Mouse (Mus musculus) brain, embryonic 14.5 days (tissue): ENCODE measurements at regions not wholly inside any gene's neighbourhood (a gene's known extent, or its start where the extent isn't known, plus 50 kb on each side); places are given as distances from the start of the nearest gene placed in this dataset.
A peak's percentile ranks its signal among the peaks of the same experiment; 100 is the strongest.

Experiments used
- DNase-seq: peaks from one replicate; pipeline ENCODE4 v3.0.0-alpha.2; 2011; ENCODE audit warnings: low read depth
- CTCF ChIP-seq: fragments of 200-500 bp; IDR thresholded peaks from 2 replicates; pipeline ENCODE4 v1.5.1; 2012; ENCODE audit warnings: inconsistent platforms, mild to moderate bottlenecking, moderate library complexity, borderline replicate concordance; ENCODE audit not compliant: insufficient read depth, insufficient read length; ENCODE audit errors: extremely low read depth
- POLR2A ChIP-seq: fragments of 200-500 bp; IDR thresholded peaks from 2 replicates; pipeline ENCODE4 v1.6.1; 2012; ENCODE audit warnings: mild to moderate bottlenecking, inconsistent platforms, borderline replicate concordance; ENCODE audit not compliant: poor library complexity, insufficient read depth, insufficient read length, severe bottlenecking; ENCODE audit errors: extremely low read depth

DNA sequence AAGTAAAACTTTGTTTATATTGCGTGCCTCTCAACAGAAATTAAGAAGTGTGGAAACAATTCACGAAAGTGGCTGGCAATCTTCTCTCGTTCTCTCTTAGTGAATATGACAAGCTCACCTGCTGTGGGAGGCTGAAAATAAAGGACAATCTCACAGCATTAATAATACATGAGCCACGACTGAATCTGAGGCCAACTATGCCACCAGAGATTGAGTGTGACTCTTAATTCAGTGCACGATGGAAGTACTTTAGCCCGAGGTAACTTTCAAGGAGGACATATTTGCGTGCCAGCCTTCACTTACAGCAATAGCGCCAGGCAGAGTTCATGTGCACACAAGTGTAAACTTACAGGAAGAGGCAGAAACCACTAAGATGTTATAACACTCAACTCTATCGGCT is 760.6 kb upstream of the Epha5 start:
- TF ChIP-seq CTCF = no peak
- no peak for TF ChIP-seq POLR2A
- peak; percentile 68 for DNase-seq

- no peak for TF ChIP-seq CTCF
- no peak for TF ChIP-seq POLR2A
Measured at GRCm38 (mm10) chr5:85173899-85174298, 756.7 kb upstream of the Epha5 start.

DNA sequence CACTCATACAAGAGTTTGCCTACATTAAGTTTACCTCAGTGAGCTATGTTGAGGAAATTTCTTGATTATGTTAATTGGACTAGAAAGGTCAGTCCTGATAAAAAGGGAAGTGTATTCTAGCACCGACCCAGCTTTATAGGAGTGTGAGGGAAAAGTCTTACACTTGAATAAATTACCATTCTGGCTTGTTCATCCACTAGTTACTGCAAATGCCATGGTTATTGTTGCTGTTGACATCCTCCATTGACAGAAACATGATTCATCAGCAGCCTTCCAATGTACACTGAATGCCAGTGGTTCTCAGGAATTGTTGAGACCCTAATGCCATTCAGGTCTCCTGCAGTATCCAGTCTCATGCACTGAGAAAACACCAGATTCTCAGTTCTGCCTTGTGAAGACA is 738.7 kb upstream of the Epha5 start:
- TF ChIP-seq CTCF = no peak
- no peak for TF ChIP-seq POLR2A
- peak; percentile 53 for DNase-seq

More at GRCm38 (mm10) chr5:85173899-85174298, 756.7 kb upstream of the Epha5 start:
- DNase-seq = no peak

- no peak for DNase-seq
- TF ChIP-seq POLR2A (no peak), CTCF (no peak)
Measured at GRCm38 (mm10) chr5:85155213-85155612, 738.0 kb upstream of the Epha5 start.
